In genomic region chr17:48286765-48287164, GRCm38 (mm10) we compare ENCODE assay signal across 16 mouse cellular contexts. TPM values are rescaled to one million over a fixed set of nuclear protein-coding genes. Genes with fewer than 3 reads are reported as not detected.
DNase-seq lines count a peak whose midpoint lies in the region; ATAC-seq and TF ChIP-seq lines count a peak whose summit lies in the region.
"Had no signal": no experiment of that assay in that cellular context is flagged by ENCODE, and none has a peak within 500 bp of the region (broad histone marks: within the 10 kb centered on the region; RNA-seq: fewer than 3 reads in every experiment).

No protein-coding gene starts in this region.

- TF ChIP-seq CTCF in MEL (IDR thresholded peaks at IDR 0.05 in 2 of 3, conservative IDR thresholded peaks at IDR 0.05 in 1 of 3; ENCODE audit: control insufficient read depth in 1 of 3, insufficient read depth in 1 of 3, low read depth in 2 of 3, low read length in 3 of 3, poor library complexity in 1 of 3, severe bottlenecking in 1 of 3) = peak; percentile 41 to 57 (median 52)
- peak; percentile 60 for TF ChIP-seq CTCF in liver, embryonic 14.5 days (IDR thresholded peaks at IDR 0.05; ENCODE audit: low read depth)

- H3K27ac ChIP-seq in heart, embryonic 12.5 days (ENCODE audit: poor library complexity, severe bottlenecking) = no peak overlapping the region
- H3K27ac ChIP-seq in MEL (ENCODE audit: control insufficient read depth, low read depth, low read length) = no peak overlapping the region
- H3K27ac ChIP-seq in liver, embryonic 14.5 days = no peak overlapping the region
- no peak overlapping the region for H3K27ac ChIP-seq in forebrain, embryonic 16.5 days (ENCODE audit: low read length)
- H3K27ac ChIP-seq: embryonic facial prominence, embryonic 15.5 days; heart, embryonic 15.5 days; hindbrain, postnatal 0 days; lung, embryonic 15.5 days had no signal

- no peak for TF ChIP-seq EP300 in MEL (IDR thresholded peaks at IDR 0.05; ENCODE audit: low read depth in 1 of 2, low read length in 2 of 2)
- TF ChIP-seq EP300 in liver, embryonic 14.5 days (IDR thresholded peaks at IDR 0.05; ENCODE audit: low read depth) = no peak

- WGBS in heart, embryonic 12.5 days = 45% methylated on average over 1 of the region's 1 CpGs
- 25% methylated on average over 1 of the region's 1 CpGs for WGBS in liver, embryonic 14.5 days (ENCODE audit: insufficient replicate concordance)
- 61% methylated on average over 1 of the region's 1 CpGs for WGBS in forebrain, embryonic 16.5 days

- 0 out of 2 replicates have a peak, but pooled peaks have one; percentile 29 for ATAC-seq in heart, embryonic 12.5 days (ENCODE audit: insufficient number of reproducible peaks, low FRiP score)
- ATAC-seq in liver, embryonic 14.5 days (ENCODE audit: insufficient read depth) = peak; percentile 23; the same call in 1 of the 2 replicates
- no peak for ATAC-seq in forebrain, embryonic 16.5 days
- ATAC-seq: hindbrain, postnatal 0 days had no signal

- no peaks in the 10 kb centered on the region for H3K36me3 ChIP-seq in heart, embryonic 12.5 days
- H3K36me3 ChIP-seq in MEL (ENCODE audit: control insufficient read depth in 1 of 2, insufficient read depth in 2 of 2, low read length in 2 of 2) = no peaks in the 10 kb centered on the region; a peak in 1 of 4 replicates
- H3K36me3 ChIP-seq in liver, embryonic 14.5 days (replicated peaks; ENCODE audit: control insufficient read depth, insufficient read depth, low read depth) = no peaks in the 10 kb centered on the region
- H3K36me3 ChIP-seq in forebrain, embryonic 16.5 days (ENCODE audit: control insufficient read depth, insufficient read depth) = no peaks in the 10 kb centered on the region
- H3K36me3 ChIP-seq: embryonic facial prominence, embryonic 15.5 days; heart, embryonic 15.5 days; lung, embryonic 15.5 days had no signal

- no peaks in the 10 kb centered on the region for H3K4me1 ChIP-seq in heart, embryonic 12.5 days (replicated peaks)
- no peaks in the 10 kb centered on the region for H3K4me1 ChIP-seq in MEL (ENCODE audit: control insufficient read depth in 1 of 2, insufficient read depth in 2 of 2, low read length in 2 of 2)
- peaks cover 9 to 10% of the 10 kb centered on the region in 2 experiments for H3K4me1 ChIP-seq in liver, embryonic 14.5 days (replicated peaks; ENCODE audit: control insufficient read depth in 2 of 2, insufficient read depth in 2 of 2, low read length in 1 of 2)
- H3K4me1 ChIP-seq in forebrain, embryonic 16.5 days (replicated peaks; ENCODE audit: control insufficient read depth, insufficient read depth, low read length) = peaks cover 3% of the 10 kb centered on the region; the same call in 1 of the 2 replicates
- H3K4me1 ChIP-seq: embryonic facial prominence, embryonic 15.5 days; heart, embryonic 15.5 days; lung, embryonic 15.5 days had no signal

- DNase-seq in heart, adult 18-20 months = no peak
- peak; percentile 86 for DNase-seq in 416B (ENCODE audit: low read depth)
- DNase-seq in MEL (ENCODE audit: low read depth, low spot score) = peak; percentile 50
- no peak for DNase-seq in liver, embryonic 14.5 days (ENCODE audit: low read depth in 3 of 3, low spot score in 3 of 3)
- DNase-seq in neural tube, embryonic 10.5 days (ENCODE audit: extremely low spot score, low spot score) = no peak
- DNase-seq in adrenal gland, adult 8-10 months = no peak
- DNase-seq: cerebellum, adult 9-10 months had no signal

- peaks cover 3% of the 10 kb centered on the region; the same call in 1 of the 2 replicates for H3K9me3 ChIP-seq in heart, embryonic 12.5 days (replicated peaks)
- H3K9me3 ChIP-seq in MEL (replicated peaks; ENCODE audit: insufficient read depth, low read length) = no peaks in the 10 kb centered on the region
- H3K9me3 ChIP-seq in liver, embryonic 14.5 days (ENCODE audit: control insufficient read depth, low read length) = no peaks in the 10 kb centered on the region
- 0 out of 2 replicates have a peak, but pooled peaks cover 2% of the 10 kb centered on the region for H3K9me3 ChIP-seq in forebrain, embryonic 16.5 days (ENCODE audit: control insufficient read depth, low read length)
- H3K9me3 ChIP-seq: embryonic facial prominence, embryonic 15.5 days; heart, embryonic 15.5 days; lung, embryonic 15.5 days had no signal

- H3K9ac ChIP-seq in heart, embryonic 12.5 days = no peak overlapping the region
- no peak overlapping the region for H3K9ac ChIP-seq in MEL (ENCODE audit: control insufficient read depth, low read depth, low read length, poor library complexity, severe bottlenecking)
- H3K9ac ChIP-seq in liver, embryonic 14.5 days (replicated peaks) = no peak overlapping the region
- H3K9ac ChIP-seq in forebrain, embryonic 16.5 days (replicated peaks; ENCODE audit: low read depth, low read length) = no peak overlapping the region
- H3K9ac ChIP-seq: embryonic facial prominence, embryonic 15.5 days; heart, embryonic 15.5 days; lung, embryonic 15.5 days had no signal

- H3K79me2 ChIP-seq in MEL (ENCODE audit: control insufficient read depth, insufficient read depth, low read length, poor library complexity) = no peaks in the 10 kb centered on the region

- H3K4me3 ChIP-seq in heart, embryonic 12.5 days = no peak overlapping the region
- no peak overlapping the region for H3K4me3 ChIP-seq in MEL (ENCODE audit: control insufficient read depth in 1 of 2, insufficient read depth in 1 of 2, low read depth in 2 of 2, low read length in 2 of 2)
- no peak overlapping the region for H3K4me3 ChIP-seq in liver, embryonic 14.5 days (ENCODE audit: insufficient read depth in 1 of 2, low read depth in 2 of 2, low read length in 2 of 2)
- H3K4me3 ChIP-seq in forebrain, embryonic 16.5 days (replicated peaks; ENCODE audit: low read length) = no peak overlapping the region
- H3K4me3 ChIP-seq: embryonic facial prominence, embryonic 15.5 days; heart, embryonic 15.5 days; lung, embryonic 15.5 days; myocyte had no signal

- no peaks in the 10 kb centered on the region for H3K27me3 ChIP-seq in heart, embryonic 12.5 days (replicated peaks)
- H3K27me3 ChIP-seq in MEL (ENCODE audit: control insufficient read depth in 1 of 2, insufficient read depth in 2 of 2, low read length in 2 of 2) = no peaks in the 10 kb centered on the region
- H3K27me3 ChIP-seq in liver, embryonic 14.5 days (ENCODE audit: control insufficient read depth, insufficient read depth, low read length) = no peaks in the 10 kb centered on the region
- no peaks in the 10 kb centered on the region for H3K27me3 ChIP-seq in forebrain, embryonic 16.5 days (replicated peaks; ENCODE audit: control insufficient read depth, insufficient read depth, low read length)
- H3K27me3 ChIP-seq: embryonic facial prominence, embryonic 15.5 days; heart, embryonic 15.5 days; lung, embryonic 15.5 days had no signal

- peak; percentile 46 for TF ChIP-seq RAD21 in MEL (IDR thresholded peaks at IDR 0.05; ENCODE audit: low read depth, low read length)

- H3K4me2 ChIP-seq in heart, embryonic 12.5 days = no peak overlapping the region
- no peak overlapping the region for H3K4me2 ChIP-seq in liver, embryonic 14.5 days (ENCODE audit: low read depth)
- no peak overlapping the region for H3K4me2 ChIP-seq in forebrain, embryonic 16.5 days (ENCODE audit: low read length)
- H3K4me2 ChIP-seq: embryonic facial prominence, embryonic 15.5 days; heart, embryonic 15.5 days; lung, embryonic 15.5 days had no signal

- TF ChIP-seq POLR2A in MEL (IDR thresholded peaks at IDR 0.05; ENCODE audit: control insufficient read depth in 1 of 2, insufficient read depth in 1 of 2, low read depth in 1 of 2, low read length in 2 of 2, poor library complexity in 1 of 2) = no peak

RNA-seq across cellular contexts. Expression of gene Treml2, which starts 12.5 kb away (rescaled TPM):
- 0.82 and 0.97 TPM in 2 replicates for polyA plus RNA-seq in heart, embryonic 12.5 days (2016; fragmentation: Nextera tagmentation; extraction: Ambion mirVana)
- 1 to 10 TPM in 1 of 2 experiments, under 1 TPM in 1; 0.65 to 1.1 TPM for total RNA-seq in heart, adult 18-20 months (2021)
- 21.5 and 27.7 TPM in 2 replicates for total RNA-seq in MEL (2012; rRNA removed)
- 10 to 100 TPM in 1 of 2 experiments, not detected in 1; 52.7 TPM for polyA plus RNA-seq in MEL (2012; ENCODE audit: insufficient read depth in 1 of 2, insufficient read length in 2 of 2, low read depth in 1 of 2, low replicate concordance in 2 of 2, missing spikeins in 1 of 2)
- polyA plus RNA-seq in liver, embryonic 14.5 days (2012; rRNA removed) = 10.6 and 10.7 TPM in 2 replicates
- 2.1 and 2.7 TPM in 2 replicates for polyA plus RNA-seq in liver, embryonic 14.5 days (2014; fragmentation: Nextera tagmentation; extraction: Ambion mirVana)
- polyA plus RNA-seq in forebrain, embryonic 16.5 days (2015; fragmentation: Nextera tagmentation; extraction: Ambion mirVana) = 0.10 TPM in 1 of 2 replicates, not detected in the other
- total RNA-seq in adrenal gland, adult 8-10 months (2022) = under 1 TPM; 0.12 to 0.56 (median 0.40) TPM
- polyA plus RNA-seq: myocyte had no signal

RNA-seq across cellular contexts. Expression of gene Treml4, which starts 22.7 kb away (rescaled TPM):
- polyA plus RNA-seq in heart, embryonic 12.5 days (2016; fragmentation: Nextera tagmentation; extraction: Ambion mirVana) = 0.39 and 0.74 TPM in 2 replicates
- total RNA-seq in heart, adult 18-20 months (2021) = under 1 TPM in 1 of 2 experiments, not detected in 1; 0.33 TPM
- 0.35 and 0.56 TPM in 2 replicates for total RNA-seq in MEL (2012; rRNA removed)
- 1 to 10 TPM in 1 of 2 experiments, not detected in 1; 1.4 TPM for polyA plus RNA-seq in MEL (2012; ENCODE audit: insufficient read depth in 1 of 2, insufficient read length in 2 of 2, low read depth in 1 of 2, low replicate concordance in 2 of 2, missing spikeins in 1 of 2)
- 4.3 and 4.6 TPM in 2 replicates for polyA plus RNA-seq in liver, embryonic 14.5 days (2012; rRNA removed)
- polyA plus RNA-seq in liver, embryonic 14.5 days (2014; fragmentation: Nextera tagmentation; extraction: Ambion mirVana) = 3.3 and 5.7 TPM in 2 replicates
- not detected in 2 replicates for polyA plus RNA-seq in forebrain, embryonic 16.5 days (2015; fragmentation: Nextera tagmentation; extraction: Ambion mirVana)
- 1 to 10 TPM in 1 of 4 experiments, under 1 TPM in 3; 0.21 to 1.4 (median 0.90) TPM for total RNA-seq in adrenal gland, adult 8-10 months (2022)
- total RNA-seq: hindbrain, postnatal 0 days; left cerebral cortex, postnatal 36 days had no signal
- polyA plus RNA-seq: myocyte had no signal

RNA-seq across cellular contexts. Expression of gene B430306N03Rik, which starts 29.2 kb away (rescaled TPM):
- polyA plus RNA-seq in heart, embryonic 12.5 days (2016; fragmentation: Nextera tagmentation; extraction: Ambion mirVana) = 0.13 and 0.15 TPM in 2 replicates
- under 1 TPM; 0.18 to 0.20 TPM for total RNA-seq in heart, adult 18-20 months (2021)
- 0.13 and 0.19 TPM in 2 replicates for total RNA-seq in MEL (2012; rRNA removed)
- polyA plus RNA-seq in MEL (2012; ENCODE audit: insufficient read depth in 1 of 2, insufficient read length in 2 of 2, low read depth in 1 of 2, low replicate concordance in 2 of 2, missing spikeins in 1 of 2) = under 1 TPM in 1 of 2 experiments, not detected in 1; 0.68 TPM
- polyA plus RNA-seq in liver, embryonic 14.5 days (2012; rRNA removed) = 1.8 and 2.4 TPM in 2 replicates
- polyA plus RNA-seq in liver, embryonic 14.5 days (2014; fragmentation: Nextera tagmentation; extraction: Ambion mirVana) = 1.9 and 2.6 TPM in 2 replicates
- not detected in 2 replicates for polyA plus RNA-seq in forebrain, embryonic 16.5 days (2015; fragmentation: Nextera tagmentation; extraction: Ambion mirVana)
- under 1 TPM; 0.35 to 0.65 (median 0.54) TPM for total RNA-seq in adrenal gland, adult 8-10 months (2022)
- polyA plus RNA-seq: hindbrain, postnatal 0 days; myocyte had no signal

RNA-seq across cellular contexts. Expression of gene Trem3, which starts 39.2 kb away (rescaled TPM):
- polyA plus RNA-seq in heart, embryonic 12.5 days (2016; fragmentation: Nextera tagmentation; extraction: Ambion mirVana) = not detected in 2 replicates
- total RNA-seq in heart, adult 18-20 months (2021) = not detected
- not detected in 2 replicates for total RNA-seq in MEL (2012; rRNA removed)
- polyA plus RNA-seq in MEL (2012; ENCODE audit: insufficient read depth in 1 of 2, insufficient read length in 2 of 2, low read depth in 1 of 2, low replicate concordance in 2 of 2, missing spikeins in 1 of 2) = not detected
- 1.2 and 1.6 TPM in 2 replicates for polyA plus RNA-seq in liver, embryonic 14.5 days (2012; rRNA removed)
- 2.8 and 4.1 TPM in 2 replicates for polyA plus RNA-seq in liver, embryonic 14.5 days (2014; fragmentation: Nextera tagmentation; extraction: Ambion mirVana)
- not detected in 2 replicates for polyA plus RNA-seq in forebrain, embryonic 16.5 days (2015; fragmentation: Nextera tagmentation; extraction: Ambion mirVana)
- total RNA-seq in adrenal gland, adult 8-10 months (2022) = under 1 TPM in 1 of 4 experiments, not detected in 3; 0.26 TPM
- total RNA-seq: ES-E14; hindbrain, postnatal 0 days had no signal
- polyA plus RNA-seq: embryonic facial prominence, embryonic 15.5 days; hindbrain, postnatal 0 days had no signal

RNA-seq across cellular contexts. Expression of gene Trem1, which starts 54.2 kb away (rescaled TPM):
- 0.08 and 0.22 TPM in 2 replicates for polyA plus RNA-seq in heart, embryonic 12.5 days (2016; fragmentation: Nextera tagmentation; extraction: Ambion mirVana)
- under 1 TPM in 1 of 2 experiments, not detected in 1; 0.13 TPM for total RNA-seq in heart, adult 18-20 months (2021)
- not detected in 2 replicates for total RNA-seq in MEL (2012; rRNA removed)
- polyA plus RNA-seq in MEL (2012; ENCODE audit: insufficient read depth in 1 of 2, insufficient read length in 2 of 2, low read depth in 1 of 2, low replicate concordance in 2 of 2, missing spikeins in 1 of 2) = under 1 TPM in 1 of 2 experiments, not detected in 1; 0.06 TPM
- polyA plus RNA-seq in liver, embryonic 14.5 days (2012; rRNA removed) = 0.32 TPM in 2 replicates
- polyA plus RNA-seq in liver, embryonic 14.5 days (2014; fragmentation: Nextera tagmentation; extraction: Ambion mirVana) = 0.58 and 0.84 TPM in 2 replicates
- not detected in 2 replicates for polyA plus RNA-seq in forebrain, embryonic 16.5 days (2015; fragmentation: Nextera tagmentation; extraction: Ambion mirVana)
- total RNA-seq in adrenal gland, adult 8-10 months (2022) = under 1 TPM in 3 of 4 experiments, not detected in 1; 0.12 to 0.16 (median 0.14) TPM
- total RNA-seq: ES-E14; hindbrain, postnatal 0 days; left cerebral cortex, postnatal 36 days had no signal
- polyA plus RNA-seq: embryonic facial prominence, embryonic 15.5 days; myocyte had no signal

Comparison
In these comparisons a context has a peak if more than half of its experiments do, and no peak if none do; other contexts are left out.
1. DNase-seq: peak in 416B (single experiment) and MEL (single experiment); none in heart, adult 18-20 months (0 of 2), liver, embryonic 14.5 days (0 of 3), neural tube, embryonic 10.5 days (single experiment) and adrenal gland, adult 8-10 months (single experiment).